Mouse (Mus musculus): Measurements from ENCODE around the gene Ddx54. TPM values are rescaled to one million over a fixed set of nuclear protein-coding genes. Genes with fewer than 3 reads are reported as not detected.

Ddx54 gene
- total RNA-seq, 4 experiments from 2014 or later, result 32.4 to 36.9 (median 35.7) TPM

DNA sequence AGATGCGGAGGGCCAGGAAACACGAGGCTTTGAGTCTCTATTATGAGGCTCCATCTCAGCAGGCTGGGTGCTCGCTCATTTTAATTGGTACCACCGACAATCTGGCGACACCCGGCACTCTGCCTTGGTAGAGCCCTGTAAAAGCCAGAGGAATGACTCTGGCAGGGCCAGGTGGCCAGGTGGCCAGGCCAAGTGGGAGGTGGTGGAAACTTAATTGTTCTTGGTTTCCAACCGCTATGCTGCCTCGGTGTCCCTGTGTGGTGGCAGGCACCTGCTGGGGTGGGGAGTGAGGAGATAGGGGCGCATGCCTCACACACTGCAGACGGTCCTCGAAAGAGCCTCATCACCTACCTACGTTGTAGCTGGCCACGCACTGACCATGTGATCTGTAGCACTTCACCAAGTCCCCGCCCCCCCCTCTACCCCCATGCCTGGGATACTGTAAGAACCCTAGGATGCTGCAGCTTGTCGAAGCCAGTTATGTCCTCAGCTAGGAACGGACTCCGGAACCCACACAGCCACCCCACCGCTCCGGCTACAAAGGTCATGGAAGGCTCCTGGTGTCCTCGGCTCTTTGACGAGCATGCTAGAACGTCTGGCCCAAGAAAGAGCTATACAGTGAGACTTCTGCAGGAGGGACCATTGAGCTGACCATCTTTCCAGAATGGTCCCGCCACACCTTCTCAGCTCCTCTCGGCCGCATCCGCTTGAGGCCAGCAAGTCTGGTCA lies 32.5 kb upstream of the Ddx54 start:
- DNase-seq (ENCODE audit: low spot score in 2 of 2), result no peak

DNA sequence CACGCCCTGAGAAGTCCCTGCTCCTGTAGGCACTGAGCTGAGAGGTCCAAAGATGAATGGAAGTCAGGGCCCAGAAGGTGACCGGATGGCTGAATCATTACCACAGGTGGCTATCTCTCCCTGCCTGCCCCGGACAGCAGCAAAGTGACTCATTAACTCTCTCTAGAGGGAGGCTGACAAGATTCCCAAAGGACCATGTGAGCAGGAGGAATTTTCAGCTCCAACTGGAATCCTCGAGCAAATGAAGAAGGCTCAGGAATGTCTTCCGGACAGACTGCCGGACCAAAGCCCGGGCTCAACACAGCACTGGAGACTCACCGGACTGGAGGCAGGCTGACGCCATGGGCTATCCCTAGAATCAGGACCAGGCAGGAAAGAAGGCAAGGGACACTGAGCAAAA lies 30.5 kb upstream of the Ddx54 start:
- DNase-seq (ENCODE audit: low spot score in 2 of 2), result no peak

GRCm38 (mm10) chr5:120583511-120583910 lies 29.0 kb upstream of the Ddx54 start:
- DNase-seq (ENCODE audit: low spot score in 2 of 2), result no peak

- no peak for DNase-seq (ENCODE audit: low spot score in 2 of 2)
Measured at GRCm38 (mm10) chr5:120584968-120585367, 27.6 kb upstream of the Ddx54 start.

DNA sequence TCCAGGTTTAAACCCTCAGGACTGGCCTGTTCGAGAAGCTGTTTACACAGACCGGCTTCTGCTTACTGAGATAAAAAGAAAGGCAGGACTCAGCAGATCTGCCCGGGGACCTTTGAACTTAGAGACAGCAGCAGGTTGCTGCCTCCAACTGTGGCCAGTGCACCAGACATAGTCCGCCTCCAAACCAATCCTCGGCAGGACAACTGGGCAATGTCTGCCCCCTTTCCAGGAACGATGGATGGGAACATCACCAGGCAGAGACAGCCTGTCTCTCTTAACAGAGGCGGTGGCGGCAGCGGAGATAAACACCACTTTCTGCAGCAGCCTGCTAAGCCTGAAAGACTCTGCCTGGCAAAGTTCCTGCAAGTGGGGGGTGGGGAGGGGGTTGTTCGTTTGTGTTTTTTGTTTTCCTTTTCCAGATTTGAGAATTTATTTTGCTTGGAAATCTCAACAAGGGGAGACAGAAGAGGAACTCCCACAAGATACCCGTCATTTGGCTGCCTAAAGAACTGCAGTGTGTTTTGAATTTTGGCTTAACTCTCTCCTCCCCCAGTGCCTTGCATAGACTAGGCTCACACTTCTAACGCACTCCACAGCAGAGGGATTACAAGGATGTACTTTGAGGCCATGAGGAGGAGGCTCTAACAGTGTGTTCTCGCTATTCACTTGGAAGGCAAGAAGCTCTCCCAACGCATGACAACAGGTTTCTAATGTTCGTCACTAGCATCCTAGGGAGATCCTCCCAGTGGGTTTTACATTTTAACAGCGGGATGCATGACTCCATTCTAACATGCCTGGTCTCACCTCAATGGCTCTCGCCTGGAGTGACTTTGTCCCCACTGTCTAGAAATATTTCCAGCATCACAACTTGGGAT lies 25.6 kb upstream of the Ddx54 start:
- DNase-seq (ENCODE audit: low spot score in 2 of 2), result no peak

- DNase-seq (ENCODE audit: low spot score in 2 of 2), result no peak
Measured at GRCm38 (mm10) chr5:120587616-120587926, 25.0 kb upstream of the Ddx54 start.

DNA sequence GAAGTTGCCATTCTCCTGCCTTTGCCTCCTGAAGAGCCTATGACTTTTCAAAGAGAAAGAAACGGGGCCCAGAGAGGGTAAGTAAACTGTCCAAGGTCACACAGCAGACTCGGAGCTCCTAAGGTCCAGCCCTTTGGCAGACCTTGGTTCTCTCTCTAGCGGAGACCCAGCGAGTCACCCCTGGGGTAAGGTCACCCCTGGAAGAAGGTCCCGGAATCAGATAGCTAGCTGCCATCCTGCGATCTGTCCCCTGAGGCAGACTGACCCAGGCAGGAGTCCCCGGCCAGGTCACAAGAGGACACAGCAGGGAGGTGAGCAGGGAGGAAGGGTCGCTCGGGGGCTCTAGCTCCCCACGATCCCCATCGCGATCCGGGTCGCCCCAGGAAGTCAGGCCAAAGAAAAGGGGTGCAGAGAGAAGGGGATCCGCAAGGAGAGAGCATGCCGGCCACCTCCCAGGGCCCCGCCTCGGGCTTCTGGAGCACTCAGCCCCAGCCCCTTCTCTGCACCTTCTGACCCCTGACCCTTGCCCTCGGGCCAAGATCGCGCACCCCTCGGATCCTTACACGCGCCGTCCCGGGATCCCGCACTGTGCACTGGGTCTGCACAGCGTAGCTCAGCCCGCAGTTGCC lies 24.5 kb upstream of the Ddx54 start:
- DNase-seq (ENCODE audit: low spot score in 2 of 2), result no peak

- peak; percentile 92 to 99 for DNase-seq (ENCODE audit: low spot score in 2 of 2)
Measured at GRCm38 (mm10) chr5:120588569-120589094, 23.9 kb upstream of the Ddx54 start, which contains the start of the genes Tpcn1 and Iqcd. Gene Tpcn1 (minus strand): TSS chr5:120588673. Gene Iqcd (plus strand): TSS chr5:120589016.

GRCm38 (mm10) chr5:120590356-120591010 lies 22.1 kb upstream of the Ddx54 start:
- DNase-seq (ENCODE audit: low spot score in 2 of 2), result no peak

- DNase-seq (ENCODE audit: low spot score in 2 of 2), result no peak
Measured at GRCm38 (mm10) chr5:120592141-120592540, 20.4 kb upstream of the Ddx54 start.

GRCm38 (mm10) chr5:120594485-120594884 lies 18.1 kb upstream of the Ddx54 start:
- DNase-seq (ENCODE audit: low spot score in 2 of 2), result no peak

GRCm38 (mm10) chr5:120599625-120600024 lies 12.9 kb upstream of the Ddx54 start:
- no peak for DNase-seq (ENCODE audit: low spot score in 2 of 2)

- no peak for DNase-seq (ENCODE audit: low spot score in 2 of 2)
Measured at GRCm38 (mm10) chr5:120600946-120601668, 11.4 kb upstream of the Ddx54 start.

DNA sequence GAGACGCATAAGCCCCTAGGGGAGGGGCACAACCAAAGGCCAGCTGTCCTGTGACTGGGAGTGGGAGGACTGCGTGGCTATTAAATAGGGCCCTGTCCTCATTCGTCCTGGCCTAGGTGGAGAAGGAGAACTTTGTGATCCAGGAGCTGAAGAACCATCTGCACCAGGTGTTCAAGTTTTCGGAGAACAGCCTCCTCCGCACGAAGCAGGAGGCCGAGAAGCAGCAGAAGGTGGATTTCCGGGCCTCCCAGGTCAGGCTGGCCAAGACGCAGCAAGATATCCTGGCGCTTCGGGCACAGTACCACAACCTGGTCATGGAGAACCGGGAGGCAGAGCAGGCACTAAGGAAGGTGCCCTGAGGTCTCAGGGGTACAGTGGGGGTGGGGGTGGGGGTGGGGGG lies 10.3 kb upstream of the Ddx54 start:
- DNase-seq (ENCODE audit: low spot score in 2 of 2), result no peak

DNA sequence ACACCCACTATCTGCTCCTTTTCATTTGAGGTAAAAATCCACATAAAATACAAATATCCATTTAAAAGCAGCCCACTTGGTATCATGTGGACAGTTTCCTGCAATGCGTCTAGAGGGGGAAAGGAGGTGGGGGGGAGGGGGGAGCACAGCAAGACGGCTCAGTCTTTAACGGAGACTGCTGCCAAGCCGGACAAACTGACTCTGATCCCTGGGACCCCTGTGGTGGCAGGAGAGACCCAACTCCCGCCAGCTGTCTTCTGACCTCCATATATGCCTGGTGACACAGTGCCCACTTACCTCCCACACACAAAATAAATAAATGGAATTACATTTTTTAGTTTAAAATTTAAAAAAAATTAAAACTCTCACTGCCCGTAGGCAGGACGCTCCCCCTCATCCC lies 9.0 kb upstream of the Ddx54 start:
- DNase-seq (ENCODE audit: low spot score in 2 of 2), result no peak

- peak in 1 of 2 experiments; percentile 72 for DNase-seq (ENCODE audit: low spot score in 2 of 2)
Measured at GRCm38 (mm10) chr5:120604839-120605238, 7.7 kb upstream of the Ddx54 start.

GRCm38 (mm10) chr5:120605241-120605661 lies 7.3 kb upstream of the Ddx54 start:
- DNase-seq (ENCODE audit: low spot score in 2 of 2), result no peak

DNA sequence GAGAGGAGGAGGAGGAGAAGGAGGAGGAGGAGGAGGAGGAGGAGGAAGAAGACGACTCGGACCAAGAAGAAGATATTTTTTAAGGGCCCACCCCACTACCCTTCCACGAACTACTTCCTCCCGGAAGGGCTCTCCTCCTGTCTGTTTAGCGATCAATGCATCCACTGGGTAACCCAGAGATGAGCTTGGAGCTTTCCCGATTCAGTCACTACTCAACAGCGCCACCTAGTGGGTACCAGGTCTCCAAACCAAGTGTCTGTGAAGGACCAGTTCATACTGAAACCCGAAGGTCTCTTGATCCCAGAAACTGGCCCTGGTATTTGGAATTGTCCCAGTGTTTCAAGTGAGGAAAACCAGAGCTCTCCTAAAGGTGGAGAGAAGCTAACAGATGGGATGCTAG lies 6.9 kb upstream of the Ddx54 start:
- peak; percentile 64 to 79 for DNase-seq (ENCODE audit: low spot score in 2 of 2)

GRCm38 (mm10) chr5:120606590-120607200 lies 5.8 kb upstream of the Ddx54 start:
- DNase-seq (ENCODE audit: low spot score in 2 of 2), result no peak

DNA sequence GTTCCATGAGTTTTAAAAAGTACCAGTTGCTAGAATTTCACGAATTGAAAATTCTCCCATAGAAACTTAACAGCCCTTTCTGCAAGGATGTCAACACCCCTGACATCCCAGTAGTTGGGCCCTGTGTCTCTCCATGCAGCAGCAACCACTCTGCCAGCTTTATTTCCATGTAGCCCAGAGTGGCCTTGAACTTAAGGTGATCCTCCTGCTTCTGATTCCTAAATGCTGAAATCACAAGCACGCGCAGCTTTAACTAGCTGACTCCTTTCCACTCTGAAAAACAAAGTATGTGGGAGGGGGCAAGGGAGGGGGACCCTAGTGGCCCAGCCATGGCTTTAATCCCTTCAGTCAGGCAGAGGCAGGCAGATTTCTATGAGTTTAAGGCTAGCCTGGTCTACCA lies 5.2 kb upstream of the Ddx54 start:
- DNase-seq (ENCODE audit: low spot score in 2 of 2), result no peak

All from left cerebral cortex, adult 8-10 months (tissue).